In the genomic region with DNA sequence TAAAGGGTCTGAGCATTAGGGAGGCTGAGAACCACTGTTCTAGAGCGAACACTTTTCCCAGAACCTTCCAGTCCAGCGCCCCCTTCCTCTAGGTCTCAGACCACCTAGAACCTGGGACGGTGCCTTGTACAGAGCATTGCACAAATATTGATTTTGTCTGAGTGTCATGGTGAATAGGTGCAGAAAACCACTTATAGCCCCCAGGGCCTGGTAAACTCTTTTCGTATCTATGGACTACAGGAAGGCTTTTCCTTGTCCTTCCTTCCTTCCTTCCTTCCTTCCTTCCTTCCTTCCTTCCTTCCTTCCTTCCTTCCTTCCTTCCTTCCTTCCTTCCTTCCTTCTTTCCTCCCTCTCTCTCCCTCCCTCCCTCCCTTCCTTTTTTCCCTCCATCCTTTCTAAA, we compare ENCODE assay signal across 8 mouse cellular contexts. TPM values are rescaled to one million over a fixed set of nuclear protein-coding genes. Genes with fewer than 3 reads are reported as not detected.
DNase-seq lines count a peak whose midpoint lies in the region; ATAC-seq and TF ChIP-seq lines count a peak whose summit lies in the region.

A gene (plus strand): TSS at position 301 of the 400 bp plus-strand sequence.

- DNase-seq in kidney, postnatal 10 days, result no peak
- DNase-seq in heart, postnatal 10 days, result no peak
- no peak for DNase-seq in liver, postnatal 0 days
- DNase-seq in right cerebral cortex, postnatal 36 days (ENCODE audit: low spot score in 2 of 2), result no peak

- TF ChIP-seq EP300 in liver, postnatal 0 days (IDR thresholded peaks at IDR 0.05; ENCODE audit: low read depth), result no peak

- H3K36me3 ChIP-seq in kidney, embryonic 14.5 days (ENCODE audit: control insufficient read depth, insufficient read depth, low read length), result no peaks in the 10 kb centered on the region
- no peaks in the 10 kb centered on the region for H3K36me3 ChIP-seq in liver, postnatal 0 days (replicated peaks; ENCODE audit: insufficient read depth, low read length)

- intact Hi-C loops in heart, postnatal 10 days (cut with DNase I), result no loop called here

- H3K4me1 ChIP-seq in kidney, embryonic 14.5 days (ENCODE audit: control insufficient read depth, insufficient read depth, low read length), result no peaks in the 10 kb centered on the region
- no peaks in the 10 kb centered on the region for H3K4me1 ChIP-seq in brown adipose tissue, adult 24 weeks (ENCODE audit: control insufficient read depth, insufficient read depth, insufficient read length, low read length)
- peaks cover 5% of the 10 kb centered on the region; the same call in 1 of the 2 replicates for H3K4me1 ChIP-seq in liver, postnatal 0 days (ENCODE audit: insufficient read depth)

- peak within 1 kb of the TSS; percentile 51 for H3K9ac ChIP-seq in kidney, embryonic 14.5 days (ENCODE audit: low read depth, low read length)
- H3K9ac ChIP-seq in liver, postnatal 0 days (replicated peaks), result peak within 1 kb of the TSS; percentile 59

- H3K9me3 ChIP-seq in kidney, embryonic 14.5 days (ENCODE audit: control insufficient read depth, low read length), result no peaks in the 10 kb centered on the region
- H3K9me3 ChIP-seq in liver, postnatal 0 days (ENCODE audit: low read length), result no peaks in the 10 kb centered on the region

- WGBS in kidney, embryonic 14.5 days, result 63% methylated on average over 4 of the region's 4 CpGs
- 66% methylated on average over 4 of the region's 4 CpGs for WGBS in liver, postnatal 0 days (ENCODE audit: insufficient replicate concordance)

- peak within 1 kb of the TSS; percentile 52 for H3K4me3 ChIP-seq in kidney, embryonic 14.5 days (ENCODE audit: low read length)
- H3K4me3 ChIP-seq in brown adipose tissue, adult 24 weeks (ENCODE audit: insufficient read depth, low read depth, low read length), result peak within 1 kb of the TSS; percentile 43
- peak within 1 kb of the TSS; percentile 66 for H3K4me3 ChIP-seq in liver, postnatal 0 days (ENCODE audit: low read depth, low read length)

- H3K4me2 ChIP-seq in kidney, embryonic 14.5 days (replicated peaks; ENCODE audit: low read depth, low read length), result peak within 1 kb of the TSS; percentile 96
- peak within 1 kb of the TSS; percentile 85 for H3K4me2 ChIP-seq in liver, postnatal 0 days (ENCODE audit: low read depth, low read length)

- TF ChIP-seq CTCF in liver, postnatal 0 days (IDR thresholded peaks at IDR 0.05; ENCODE audit: low read depth), result no peak

- no peak within 1 kb of the TSS for H3K27ac ChIP-seq in kidney, embryonic 14.5 days (ENCODE audit: low read depth, low read length)
- H3K27ac ChIP-seq in brown adipose tissue, adult 24 weeks (replicated peaks; ENCODE audit: low read depth, low read length), result no peak within 1 kb of the TSS
- peak within 1 kb of the TSS; percentile 65 for H3K27ac ChIP-seq in liver, postnatal 0 days (ENCODE audit: low read depth)

- ATAC-seq in kidney, embryonic 14.5 days (ENCODE audit: low FRiP score, low TSS enrichment), result no peak
- ATAC-seq in liver, postnatal 0 days, result no peak
- no peak for ATAC-seq in cerebellum, adult (ENCODE audit: insufficient number of reproducible peaks, low FRiP score, low TSS enrichment)
- ATAC-seq in inflammation-experienced regulatory T-cells, adult 6 months, result no peak

- peaks cover 23% of the 10 kb centered on the region for H3K27me3 ChIP-seq in kidney, embryonic 14.5 days (ENCODE audit: control insufficient read depth, insufficient read depth, low read length)
- no peaks in the 10 kb centered on the region for H3K27me3 ChIP-seq in liver, postnatal 0 days (ENCODE audit: insufficient read depth, low read length)

RNA-seq across cellular contexts. Expression of the gene that starts here (rescaled TPM):
- 2.1 and 3.1 TPM in 2 replicates for polyA plus RNA-seq in kidney, embryonic 14.5 days (2014; fragmentation: Nextera tagmentation; extraction: Ambion mirVana)
- polyA plus RNA-seq in brown adipose tissue, adult 24 weeks (2012; ENCODE audit: insufficient read depth, insufficient read length, missing spikeins), result 3.1 and 4.0 TPM in 2 replicates
- total RNA-seq in heart, postnatal 10 days (2021), result 10 to 100 TPM; 13.7 to 15.9 TPM
- 53.2 and 53.8 TPM in 2 replicates for polyA plus RNA-seq in liver, postnatal 0 days (2015; fragmentation: Nextera tagmentation; extraction: Ambion mirVana)
- 1 to 10 TPM in 2 of 3 experiments, under 1 TPM in 1; 0.99 to 8.4 (median 3.1) TPM for polyA plus RNA-seq in inflammation-experienced regulatory T-cells, adult 6 months (2017; shearing (Covaris generic))
